Mouse (Mus musculus): ENCODE data around the gene Pip5k1b. TPM values are rescaled to one million over a fixed set of nuclear protein-coding genes. Genes with fewer than 3 reads are reported as not detected.

The Pip5k1b gene
- total RNA-seq, 1 experiment = 2.1 TPM

DNA sequence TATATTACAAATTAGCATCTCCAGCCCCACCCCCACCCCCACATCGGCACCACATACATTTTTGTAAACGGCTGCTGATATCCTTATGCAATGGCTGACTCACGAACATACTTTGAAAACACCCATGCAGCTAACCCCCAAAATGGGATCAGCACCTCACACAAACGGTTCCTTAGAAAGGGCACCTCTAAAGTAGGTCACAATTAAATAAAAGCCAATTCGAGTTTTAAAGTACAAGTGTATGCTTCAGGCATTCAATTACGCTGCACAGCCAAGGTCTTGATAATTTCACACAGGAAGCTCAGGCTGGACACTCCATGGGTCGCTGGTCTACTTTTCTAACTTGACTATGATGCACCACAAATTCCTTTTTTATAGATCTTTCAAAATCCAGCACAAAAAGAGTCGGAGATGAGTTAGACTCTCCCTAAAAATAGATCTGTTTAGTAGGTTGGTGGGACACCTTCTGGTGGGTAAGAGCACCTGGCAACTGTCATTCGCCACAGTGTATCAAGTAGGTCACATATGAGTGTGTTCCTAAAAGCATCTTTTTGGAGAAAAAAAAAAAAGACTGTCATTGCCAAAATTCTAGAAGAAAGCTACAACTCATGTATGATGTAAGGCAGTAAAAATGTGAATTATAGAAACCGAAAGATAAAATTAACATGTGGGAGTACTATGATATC is 52.8 kb downstream of the Pip5k1b start:
- no peak overlapping the region for H3K9ac ChIP-seq (ENCODE audit: insufficient read depth, low read depth, low read length, poor library complexity, severe bottlenecking)
- peaks cover 0 to 5% of the 10 kb centered on the region in 2 experiments; a peak in 1 of 4 replicates for H3K4me1 ChIP-seq (ENCODE audit: control insufficient read depth in 2 of 2, insufficient read depth in 2 of 2, low read length in 2 of 2, poor library complexity in 1 of 2)
- H3K36me3 ChIP-seq (ENCODE audit: control insufficient read depth, insufficient read depth, low read length, poor library complexity, severe bottlenecking) = no peaks in the 10 kb centered on the region
- in situ Hi-C loops (cut with MboI; ENCODE audit: low sequenced_read_pairs in 2 of 2, unreplicated experiment in 2 of 2) = no loop called here
- no peak overlapping the region for H3K27ac ChIP-seq (ENCODE audit: insufficient read depth, low read depth, low read length, poor library complexity, severe bottlenecking)
- H3K9me3 ChIP-seq (ENCODE audit: control insufficient read depth, insufficient read depth, low read depth, low read length) = no peaks in the 10 kb centered on the region
- no peak overlapping the region for H3K4me3 ChIP-seq (ENCODE audit: insufficient read depth in 1 of 2, low read depth in 1 of 2, low read length in 2 of 2, poor library complexity in 1 of 2, severe bottlenecking in 1 of 2)
- no peak for DNase-seq (ENCODE audit: low read depth, low spot score)
- TF ChIP-seq HCFC1 (IDR thresholded peaks at IDR 0.05; ENCODE audit: borderline replicate concordance, insufficient read depth, low read length) (no peak), ZC3H11A (IDR thresholded peaks at IDR 0.05; ENCODE audit: borderline replicate concordance, low read depth, low read length) (no peak), ZNF384 (IDR thresholded peaks at IDR 0.05; ENCODE audit: low read depth, low read length) (no peak), MAFK (IDR thresholded peaks at IDR 0.05; ENCODE audit: insufficient read depth, low read depth, low read length) (no peak), CHD2 (IDR thresholded peaks at IDR 0.05; ENCODE audit: low read depth, low read length) (no peak)

DNA sequence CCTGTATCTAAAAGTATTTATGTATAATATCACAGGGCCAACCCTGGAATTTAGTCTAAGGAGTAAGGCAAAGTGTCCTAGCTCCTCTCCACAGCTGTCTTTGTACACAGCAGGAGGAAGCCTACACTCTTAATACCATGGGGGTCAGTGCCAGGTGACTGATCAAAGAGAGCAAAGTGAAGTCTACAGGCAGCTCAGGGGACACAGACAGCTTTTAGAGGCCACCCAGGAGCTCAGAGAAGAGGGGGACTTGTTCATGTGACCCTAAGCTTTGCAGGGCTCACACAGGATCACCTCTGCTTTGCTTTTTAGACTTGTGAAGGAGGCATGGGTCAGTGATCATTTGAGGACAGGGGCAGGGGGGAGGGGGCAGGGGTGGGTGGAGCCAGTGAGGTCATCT is 54.1 kb downstream of the Pip5k1b start:
- Histone ChIP-seq H3K9ac (ENCODE audit: insufficient read depth, low read depth, low read length, poor library complexity, severe bottlenecking) (no peak overlapping the region), H3K9me3 (ENCODE audit: control insufficient read depth, insufficient read depth, low read depth, low read length) (no peaks in the 10 kb centered on the region), H3K4me1 (ENCODE audit: control insufficient read depth in 2 of 2, insufficient read depth in 2 of 2, low read length in 2 of 2, poor library complexity in 1 of 2) (peaks cover 0 to 5% of the 10 kb centered on the region in 2 experiments; a peak in 1 of 4 replicates), H3K27ac (ENCODE audit: insufficient read depth, low read depth, low read length, poor library complexity, severe bottlenecking) (no peak overlapping the region), H3K4me3 (ENCODE audit: insufficient read depth in 1 of 2, low read depth in 1 of 2, low read length in 2 of 2, poor library complexity in 1 of 2, severe bottlenecking in 1 of 2) (no peak overlapping the region), H3K36me3 (ENCODE audit: control insufficient read depth, insufficient read depth, low read length, poor library complexity, severe bottlenecking) (no peaks in the 10 kb centered on the region)
- TF ChIP-seq ZC3H11A (IDR thresholded peaks at IDR 0.05; ENCODE audit: borderline replicate concordance, low read depth, low read length) (no peak), CHD2 (IDR thresholded peaks at IDR 0.05; ENCODE audit: low read depth, low read length) (no peak), MAFK (IDR thresholded peaks at IDR 0.05; ENCODE audit: insufficient read depth, low read depth, low read length) (no peak), ZNF384 (IDR thresholded peaks at IDR 0.05; ENCODE audit: low read depth, low read length) (no peak), HCFC1 (IDR thresholded peaks at IDR 0.05; ENCODE audit: borderline replicate concordance, insufficient read depth, low read length) (no peak)
- no peak for DNase-seq (ENCODE audit: low read depth, low spot score)
- in situ Hi-C loops (cut with MboI; ENCODE audit: low sequenced_read_pairs in 2 of 2, unreplicated experiment in 2 of 2) = no loop called here

DNA sequence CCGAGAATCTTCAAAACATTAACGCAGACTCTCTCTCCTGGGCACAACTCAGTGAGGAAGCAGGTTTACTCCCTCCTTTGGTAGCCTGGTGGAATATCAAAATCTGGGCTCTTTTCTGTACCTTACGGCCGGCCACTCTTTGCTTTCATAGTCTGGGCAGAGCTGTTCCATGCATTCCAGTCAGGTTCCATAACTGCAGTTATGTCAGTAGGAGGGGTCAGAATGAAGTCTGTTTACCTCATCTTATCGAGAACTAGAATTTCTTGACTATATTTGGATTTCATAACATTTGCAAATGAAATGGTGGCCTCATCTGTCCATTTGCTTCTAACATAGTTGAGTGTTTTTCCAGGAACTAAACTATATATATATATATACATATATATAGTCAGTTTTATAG is 55.2 kb downstream of the Pip5k1b start:
- H3K4me1 ChIP-seq (ENCODE audit: control insufficient read depth in 2 of 2, insufficient read depth in 2 of 2, low read length in 2 of 2, poor library complexity in 1 of 2) = peaks cover 0 to 6% of the 10 kb centered on the region in 2 experiments; a peak in 1 of 4 replicates
- in situ Hi-C loops (cut with MboI; ENCODE audit: low sequenced_read_pairs in 2 of 2, unreplicated experiment in 2 of 2) = no loop called here
- H3K4me3 ChIP-seq (ENCODE audit: insufficient read depth in 1 of 2, low read depth in 1 of 2, low read length in 2 of 2, poor library complexity in 1 of 2, severe bottlenecking in 1 of 2) = no peak overlapping the region
- no peak overlapping the region for H3K9ac ChIP-seq (ENCODE audit: insufficient read depth, low read depth, low read length, poor library complexity, severe bottlenecking)
- no peaks in the 10 kb centered on the region for H3K9me3 ChIP-seq (ENCODE audit: control insufficient read depth, insufficient read depth, low read depth, low read length)
- TF ChIP-seq HCFC1 (IDR thresholded peaks at IDR 0.05; ENCODE audit: borderline replicate concordance, insufficient read depth, low read length) (no peak), ZC3H11A (IDR thresholded peaks at IDR 0.05; ENCODE audit: borderline replicate concordance, low read depth, low read length) (no peak), ZNF384 (IDR thresholded peaks at IDR 0.05; ENCODE audit: low read depth, low read length) (no peak), MAFK (IDR thresholded peaks at IDR 0.05; ENCODE audit: insufficient read depth, low read depth, low read length) (no peak), CHD2 (IDR thresholded peaks at IDR 0.05; ENCODE audit: low read depth, low read length) (no peak)
- no peak for DNase-seq (ENCODE audit: low read depth, low spot score)
- no peak overlapping the region for H3K27ac ChIP-seq (ENCODE audit: insufficient read depth, low read depth, low read length, poor library complexity, severe bottlenecking)
- no peaks in the 10 kb centered on the region for H3K36me3 ChIP-seq (ENCODE audit: control insufficient read depth, insufficient read depth, low read length, poor library complexity, severe bottlenecking)

DNA sequence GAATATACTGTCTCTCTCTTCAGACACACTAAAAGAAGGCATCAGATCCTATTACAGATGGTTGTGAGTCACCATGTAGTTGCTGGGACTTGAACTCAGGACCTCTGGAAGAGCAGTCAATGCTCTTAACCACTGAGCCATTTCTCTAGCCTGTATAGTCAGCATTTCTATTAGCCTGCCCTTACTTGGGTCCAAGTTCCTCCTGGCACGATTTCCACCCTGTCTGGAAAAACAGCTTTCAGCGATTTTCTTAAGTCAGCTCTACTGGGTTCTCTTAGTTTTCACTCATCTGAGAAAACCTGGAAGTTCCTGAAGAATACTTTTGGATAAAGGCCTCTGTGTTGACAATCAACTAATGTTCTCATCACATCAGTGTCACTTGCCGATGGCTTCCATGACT is 56.4 kb downstream of the Pip5k1b start:
- Histone ChIP-seq H3K4me1 (ENCODE audit: control insufficient read depth in 2 of 2, insufficient read depth in 2 of 2, low read length in 2 of 2, poor library complexity in 1 of 2) (peaks cover 2 to 14% of the 10 kb centered on the region in 2 experiments; a peak in 2 of 4 replicates), H3K27ac (ENCODE audit: insufficient read depth, low read depth, low read length, poor library complexity, severe bottlenecking) (no peak overlapping the region), H3K4me3 (ENCODE audit: insufficient read depth in 1 of 2, low read depth in 1 of 2, low read length in 2 of 2, poor library complexity in 1 of 2, severe bottlenecking in 1 of 2) (no peak overlapping the region), H3K36me3 (ENCODE audit: control insufficient read depth, insufficient read depth, low read length, poor library complexity, severe bottlenecking) (no peaks in the 10 kb centered on the region), H3K9ac (ENCODE audit: insufficient read depth, low read depth, low read length, poor library complexity, severe bottlenecking) (no peak overlapping the region), H3K9me3 (ENCODE audit: control insufficient read depth, insufficient read depth, low read depth, low read length) (no peaks in the 10 kb centered on the region)
- TF ChIP-seq MAFK (IDR thresholded peaks at IDR 0.05; ENCODE audit: insufficient read depth, low read depth, low read length) = no peak
- no peak for TF ChIP-seq HCFC1 (IDR thresholded peaks at IDR 0.05; ENCODE audit: borderline replicate concordance, insufficient read depth, low read length)
- TF ChIP-seq CHD2 (IDR thresholded peaks at IDR 0.05; ENCODE audit: low read depth, low read length) = no peak
- TF ChIP-seq ZNF384 (IDR thresholded peaks at IDR 0.05; ENCODE audit: low read depth, low read length) = no peak
- TF ChIP-seq ZC3H11A (IDR thresholded peaks at IDR 0.05; ENCODE audit: borderline replicate concordance, low read depth, low read length) = no peak
- in situ Hi-C loops (cut with MboI; ENCODE audit: low sequenced_read_pairs in 2 of 2, unreplicated experiment in 2 of 2) = no loop called here
- no peak for DNase-seq (ENCODE audit: low read depth, low spot score)
